Mouse (Mus musculus) ovary, adult 18-20 months (tissue): ENCODE data around the gene Lpcat2b.
A peak's percentile ranks its signal among the peaks of the same experiment; 100 is the strongest.
"Not testable (repeated sequence)": the region's sequence is repeated elsewhere in the genome, so short reads cannot be mapped to it uniquely, and the experiment has no call there.

Source experiments
- DNase-seq: peaks from one replicate; pipeline ENCODE4 v3.0.0; 2022; ENCODE audit warnings: low spot score, mixed read lengths

The Lpcat2b gene

DNA sequence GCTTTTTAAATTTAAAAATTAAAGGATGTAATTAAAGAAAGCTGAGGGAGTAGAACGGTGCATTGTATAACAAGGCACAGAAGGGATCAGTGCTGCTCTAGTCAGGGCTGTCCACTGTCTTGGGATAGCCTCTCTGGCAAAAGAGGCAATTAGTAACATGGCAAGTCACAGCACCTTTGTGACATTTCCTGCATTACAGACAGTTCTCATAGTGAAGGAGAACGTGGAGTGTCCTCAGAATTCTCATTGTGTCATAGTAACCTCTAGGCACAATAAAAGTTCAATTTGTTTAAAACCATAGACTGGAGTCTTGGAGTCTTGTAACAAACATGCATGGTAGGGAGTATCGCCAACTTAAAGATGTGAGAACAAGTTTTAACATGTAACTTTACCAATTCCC is at the start of gene Lpcat2b:
Gene Lpcat2b, plus strand, starts transcription at position 301 of the 400 bp plus-strand sequence.
- no peak for DNase-seq

DNA sequence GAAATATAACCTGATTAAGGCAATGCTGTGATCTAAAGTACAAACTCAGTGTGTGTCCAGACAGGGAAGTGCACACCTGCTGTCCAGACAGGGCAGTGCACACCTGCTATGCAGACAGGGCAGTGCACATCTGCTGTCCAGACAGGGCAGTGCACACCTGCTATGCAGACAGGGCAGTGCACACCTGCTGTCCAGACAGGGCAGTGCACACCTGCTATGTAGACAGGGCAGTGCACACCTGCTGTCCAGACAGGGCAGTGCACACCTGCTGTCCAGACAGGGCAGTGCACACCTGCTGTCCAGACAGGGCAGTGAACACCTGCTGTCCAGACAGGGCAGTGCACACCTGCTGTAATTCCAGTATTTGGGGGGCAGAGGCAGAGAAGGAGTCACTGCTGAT is 44.9 kb upstream of the Lpcat2b start:
- DNase-seq: not testable (repeated sequence)

DNA sequence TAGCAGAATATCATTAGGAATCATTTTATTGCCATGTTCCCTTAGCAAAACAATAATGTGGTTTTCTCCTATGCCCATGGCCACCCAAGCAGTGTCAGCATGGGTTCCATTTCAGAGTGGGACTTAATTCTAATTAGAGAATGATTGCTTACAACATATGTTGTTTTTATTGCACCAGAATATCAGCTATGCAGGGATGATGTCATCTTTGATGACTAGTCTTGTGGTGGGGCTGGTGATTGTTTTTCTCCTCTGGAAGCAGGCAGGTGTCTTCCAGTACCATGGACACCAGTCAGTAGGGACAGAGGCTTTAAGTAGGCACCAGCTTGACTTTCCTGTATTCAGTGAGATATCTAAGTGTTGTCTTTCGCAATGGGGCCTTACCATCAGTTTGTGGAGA is 43.6 kb upstream of the Lpcat2b start:
- no peak for DNase-seq

- DNase-seq: no peak
Measured at GRCm38 (mm10) chr5:107389373-107389772, 42.0 kb upstream of the Lpcat2b start.

- DNase-seq: no peak
Measured at GRCm38 (mm10) chr5:107394437-107394836, 36.9 kb upstream of the Lpcat2b start.

DNA sequence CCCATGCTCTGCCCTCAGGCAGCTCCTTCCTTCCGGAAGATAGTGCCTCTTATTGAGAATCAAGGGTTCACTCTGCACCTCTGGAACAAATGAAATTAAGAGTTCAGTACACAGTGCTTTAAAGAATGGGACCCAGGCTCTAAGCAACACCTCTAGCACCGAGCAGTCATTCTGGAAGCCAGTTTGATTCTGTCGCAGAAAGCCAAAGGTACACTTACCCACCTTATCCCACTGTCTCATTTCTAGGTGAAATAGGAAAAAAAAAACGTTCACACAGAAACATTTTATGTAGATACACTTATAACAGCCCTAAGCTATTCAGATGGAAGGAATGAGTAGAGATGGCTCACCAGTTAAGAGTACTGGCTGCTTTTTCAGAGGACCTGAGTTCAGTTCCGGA is 28.9 kb upstream of the Lpcat2b start, which contains the start of gene Ephx4:
Gene Ephx4, plus strand, starts transcription at position 301 of the 400 bp plus-strand sequence.
- DNase-seq: no peak

DNA sequence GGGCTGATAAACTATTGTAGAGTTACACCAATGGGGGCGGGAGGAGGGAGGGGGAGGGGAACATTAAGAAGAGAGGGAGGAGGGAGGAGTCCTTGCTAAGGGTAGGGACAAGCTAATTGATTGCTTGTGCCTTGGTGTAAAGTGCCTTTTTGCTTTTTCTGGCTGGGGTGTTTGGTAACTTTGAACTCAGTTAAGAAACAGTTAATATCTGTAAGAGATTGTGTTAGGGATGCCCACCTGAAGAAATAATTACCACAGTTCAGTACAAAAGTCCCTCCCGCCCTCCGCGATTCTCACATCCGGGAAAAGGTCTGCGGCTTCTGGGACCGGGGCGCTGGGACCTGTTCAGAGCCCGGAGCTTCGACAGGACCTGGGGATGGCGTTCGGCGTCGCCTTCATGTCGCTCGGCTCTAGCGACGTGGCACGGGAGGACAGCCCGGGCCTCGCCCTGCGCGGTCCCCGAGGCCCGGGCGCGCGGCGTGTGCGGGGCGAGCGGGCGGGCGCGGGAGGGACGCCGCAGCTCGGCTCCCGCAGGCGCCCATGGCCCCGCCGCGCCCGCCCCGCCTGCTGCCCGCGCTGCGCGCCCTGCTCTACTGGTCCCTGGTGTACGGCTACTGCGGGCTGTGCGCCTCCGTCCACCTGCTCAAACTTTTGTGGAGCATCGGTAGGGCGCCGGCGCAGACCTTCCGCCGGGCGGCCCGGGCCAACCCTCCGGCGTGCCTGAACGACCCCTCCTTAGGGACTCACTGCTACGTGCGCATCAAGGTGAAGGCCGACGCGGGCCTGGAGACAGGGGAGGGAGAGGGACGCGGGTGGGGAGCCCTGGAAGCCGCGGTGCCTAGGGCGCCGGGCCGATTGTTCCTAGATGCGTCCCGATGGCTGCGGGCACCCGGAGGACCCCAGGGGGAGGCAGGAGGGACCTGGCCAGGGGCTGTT is 28.1 kb upstream of the Lpcat2b start:
- no peak for DNase-seq

DNA sequence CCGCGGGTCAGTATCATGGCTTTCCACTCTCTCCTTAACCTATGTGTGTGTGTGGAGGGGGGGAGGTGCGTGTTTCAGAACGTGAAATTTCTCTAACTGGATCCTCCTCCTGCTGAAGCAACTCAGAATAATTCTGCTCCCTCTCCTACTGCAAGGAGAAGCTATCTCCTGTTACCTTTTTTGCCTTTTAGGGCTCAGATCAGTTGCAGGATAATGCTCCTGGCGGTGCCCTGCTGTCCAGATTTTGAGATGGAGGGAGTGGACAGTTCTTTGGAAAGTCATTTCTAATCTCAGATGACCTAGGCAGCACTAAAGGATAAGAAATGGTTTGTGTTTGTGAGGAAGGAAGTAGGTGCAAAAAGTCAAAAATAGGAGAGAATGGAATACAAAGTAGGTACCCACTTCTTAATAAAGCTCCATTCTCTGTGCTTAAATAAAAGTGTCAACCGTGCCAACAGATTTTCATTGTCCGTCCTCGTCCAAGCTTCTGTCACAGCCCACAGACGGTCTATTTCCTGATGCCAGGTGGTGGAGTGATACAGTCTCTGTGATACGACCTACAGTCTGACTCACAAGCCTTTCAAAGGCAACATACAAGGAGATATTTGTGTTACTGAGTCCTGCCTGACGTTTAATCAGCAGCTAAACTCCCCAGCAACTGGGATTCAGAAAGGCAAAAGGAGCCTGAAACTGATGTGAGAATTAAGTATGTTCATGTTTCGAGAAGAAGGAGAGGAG is 27.2 kb upstream of the Lpcat2b start:
- DNase-seq: no peak

DNA sequence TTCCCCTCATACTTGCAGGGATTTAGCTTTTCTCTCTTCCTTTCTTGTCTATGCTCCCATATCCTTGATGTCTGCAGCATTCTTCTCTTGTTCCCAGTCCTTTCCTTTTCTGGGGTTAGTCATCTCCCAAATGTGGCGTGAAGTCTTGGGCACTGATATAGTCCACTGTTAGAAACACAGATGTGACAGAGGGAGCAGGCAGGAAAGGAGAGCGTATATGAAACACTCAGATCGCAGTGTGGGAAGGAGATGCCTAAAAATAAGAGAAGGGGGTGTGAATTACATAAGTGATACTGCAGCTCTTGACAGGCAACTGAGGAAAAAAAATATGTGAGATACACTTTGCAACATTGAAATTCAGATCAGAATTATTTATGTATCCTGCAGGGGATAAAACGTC is 26.0 kb upstream of the Lpcat2b start:
- no peak for DNase-seq

GRCm38 (mm10) chr5:107410305-107410704 is 21.0 kb upstream of the Lpcat2b start:
- DNase-seq: no peak

- no peak for DNase-seq
Measured at GRCm38 (mm10) chr5:107411326-107411725, 20.0 kb upstream of the Lpcat2b start.

DNA sequence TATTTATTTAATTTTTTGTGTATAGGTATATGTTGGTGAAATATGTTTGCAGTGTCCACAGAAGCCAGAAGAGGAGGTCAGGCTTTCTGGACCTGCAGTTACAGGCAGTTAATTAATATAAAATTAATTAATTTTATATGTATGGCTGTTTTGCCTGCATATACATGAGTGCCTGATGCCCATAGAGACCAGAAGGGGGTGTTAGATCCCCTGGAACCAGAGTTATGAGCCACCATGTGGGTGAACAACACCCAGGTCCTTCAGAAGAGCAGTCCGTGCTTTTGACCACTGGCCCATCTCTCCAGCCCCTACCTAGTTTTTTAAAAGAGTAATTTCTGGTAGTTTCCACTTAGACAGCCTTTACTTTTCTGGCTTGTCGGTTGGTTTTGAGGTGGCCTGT is 19.1 kb upstream of the Lpcat2b start:
- no peak for DNase-seq

- no peak for DNase-seq
Measured at GRCm38 (mm10) chr5:107415098-107415497, 16.3 kb upstream of the Lpcat2b start.

DNA sequence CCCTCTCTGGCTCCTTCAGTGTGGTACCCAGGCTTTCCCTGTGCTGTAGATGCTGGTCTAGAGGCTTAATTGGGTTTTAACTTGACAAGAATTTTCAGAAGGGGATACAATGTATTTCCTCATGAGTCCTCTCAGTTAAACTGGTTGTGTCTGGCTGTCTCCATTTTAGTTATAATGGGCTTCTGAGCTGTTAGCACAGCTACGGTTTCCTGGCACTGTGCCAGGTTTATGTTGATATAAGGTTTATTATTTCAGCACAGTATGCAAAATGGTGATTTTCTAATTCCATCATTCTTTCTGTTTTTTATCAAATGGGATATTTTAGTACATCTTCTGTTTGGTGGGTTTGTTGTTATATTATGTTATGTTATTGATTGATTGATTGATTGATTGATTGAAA is 9.7 kb upstream of the Lpcat2b start:
- DNase-seq: no peak

GRCm38 (mm10) chr5:107434001-107434400 is 2.7 kb downstream of the Lpcat2b start:
- no peak for DNase-seq

DNA sequence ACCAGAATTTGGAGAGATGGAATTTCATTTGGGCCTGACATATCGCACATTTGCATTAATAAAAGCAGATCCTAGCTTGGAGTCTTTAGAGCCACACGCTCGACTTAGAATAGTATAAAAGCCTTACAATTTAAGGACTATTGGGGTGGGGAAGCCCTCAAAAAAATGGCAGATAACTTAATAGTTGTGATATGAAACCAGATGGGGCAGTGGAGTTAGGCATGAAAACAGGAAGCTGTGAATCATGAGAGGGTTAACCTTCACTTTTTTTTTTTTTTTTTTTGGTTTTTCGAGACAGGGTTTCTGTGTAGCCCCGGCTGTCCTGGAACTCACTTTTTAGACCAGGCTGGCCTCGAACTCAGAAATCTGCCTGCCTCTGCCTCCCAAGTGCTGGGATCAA is 4.8 kb downstream of the Lpcat2b start:
- DNase-seq: no peak

- no peak for DNase-seq
Measured at GRCm38 (mm10) chr5:107436587-107437209, 5.3 kb downstream of the Lpcat2b start.

- peak; percentile 86 for DNase-seq
Measured at GRCm38 (mm10) chr5:107437464-107438281, 6.3 kb downstream of the Lpcat2b start, which contains the start of gene Btbd8. Btbd8 (plus strand) TSS chr5:107437997.

GRCm38 (mm10) chr5:107438353-107438752 is 7.0 kb downstream of the Lpcat2b start:
- no peak for DNase-seq

- DNase-seq: no peak
Measured at GRCm38 (mm10) chr5:107441881-107442280, 10.5 kb downstream of the Lpcat2b start.

- DNase-seq: no peak
Measured at GRCm38 (mm10) chr5:107444251-107444650, 12.9 kb downstream of the Lpcat2b start.

GRCm38 (mm10) chr5:107447977-107448376 is 16.6 kb downstream of the Lpcat2b start:
- no peak for DNase-seq
